Mouse (Mus musculus) kidney, embryonic 15.5 days (tissue): ENCODE measurements around the gene Sntb2. TPM values are rescaled to one million over a fixed set of nuclear protein-coding genes. Genes with fewer than 3 reads are reported as not detected.

Source experiments
- ATAC-seq: fragments of 200-750 bp; cut with Nextera tagmentation; replicated peaks from 2 replicates; pipeline ENCODE4 v1.8.0; 2017; ENCODE audit warnings: moderate TSS enrichment; ENCODE audit not compliant: low FRiP score
- H3K27ac ChIP-seq: fragments of 300-500 bp; sonication (generic); 2 replicates; pipeline ENCODE4 v1.5.1; 2015; ENCODE audit warnings: mild to moderate bottlenecking, inconsistent platforms
- H3K27me3 ChIP-seq: fragments of 300-500 bp; sonication (generic); 2 replicates; pipeline ENCODE4 v1.6.1; 2015; ENCODE audit warnings: inconsistent platforms
- H3K36me3 ChIP-seq: fragments of 300-500 bp; sonication (generic); 2 replicates; pipeline ENCODE4 v1.6.1; 2015; ENCODE audit warnings: inconsistent platforms
- H3K4me1 ChIP-seq: fragments of 300-500 bp; sonication (generic); 2 replicates; pipeline ENCODE4 v1.6.1; 2015; ENCODE audit warnings: inconsistent platforms
- H3K4me2 ChIP-seq: fragments of 300-500 bp; sonication (generic); 2 replicates; pipeline ENCODE4 v1.6.1; 2015; ENCODE audit warnings: moderate library complexity, mild to moderate bottlenecking, inconsistent platforms
- H3K4me3 ChIP-seq: fragments of 300-500 bp; sonication (generic); replicated peaks from 2 replicates; pipeline ENCODE4 v1.5.1; 2015; ENCODE audit warnings: mild to moderate bottlenecking, inconsistent platforms
- H3K9ac ChIP-seq: fragments of 300-500 bp; sonication (generic); 2 replicates; pipeline ENCODE4 v1.6.1; 2015; ENCODE audit warnings: mild to moderate bottlenecking, inconsistent platforms
- H3K9me3 ChIP-seq: fragments of 300-500 bp; sonication (generic); replicated peaks from 2 replicates; pipeline ENCODE4 v1.6.1; 2016; ENCODE audit warnings: inconsistent platforms
- WGBS: fragments of 180-500 bp; shearing (Covaris S2); methylation state at CpG from one replicate; pipeline ENCODE4 v1.1.7; 2015; ENCODE audit warnings: mixed read lengths; 5-methylcytosine and 5-hydroxymethylcytosine counted together
- polyA plus RNA-seq: library from polyadenylated mRNA; unstranded; fragments of >200 nt; fragmentation: Nextera tagmentation; extraction: Ambion mirVana; gene quantifications from 2 replicates; pipeline ENCODE4 v1.2.1, GENCODE M21; 2015

Gene Sntb2
- polyA plus RNA-seq, 1 experiment from 2014 or later = 16.4 TPM

- no peak overlapping the region for H3K9ac ChIP-seq
- H3K27me3 ChIP-seq = no peaks in the 10 kb centered on the region
- WGBS = 77% methylated on average over 16 of the region's 16 CpGs
- H3K4me2 ChIP-seq = no peak overlapping the region
- peaks cover 40% of the 10 kb centered on the region for H3K4me1 ChIP-seq
- ATAC-seq = no peak
- no peak overlapping the region for H3K4me3 ChIP-seq
- H3K9me3 ChIP-seq = no peaks in the 10 kb centered on the region
- H3K27ac ChIP-seq = no peak overlapping the region
- H3K36me3 ChIP-seq = no peaks in the 10 kb centered on the region
These were observed 1.1 kb upstream of the Sntb2 start for GRCm38 (mm10) chr8:106934226-106934977.

GRCm38 (mm10) chr8:106935899-106936477, 438 bp downstream of the Sntb2 start:
- Histone ChIP-seq H3K36me3 (no peaks in the 10 kb centered on the region), H3K9me3 (no peaks in the 10 kb centered on the region), H3K27ac (peak overlapping the region; percentile 94), H3K9ac (peak overlapping the region; percentile 96), H3K4me1 (peaks cover 40% of the 10 kb centered on the region), H3K27me3 (no peaks in the 10 kb centered on the region), H3K4me3 (peak overlapping the region; percentile 94), H3K4me2 (peak overlapping the region; percentile 84)
- ATAC-seq = peak; percentile 65
- under 1% methylated on average over 72 of the region's 76 CpGs for WGBS

GRCm38 (mm10) chr8:106936478-106937051, 1.0 kb downstream of the Sntb2 start:
- Histone ChIP-seq H3K9ac (peak overlapping the region; percentile 96), H3K36me3 (no peaks in the 10 kb centered on the region), H3K4me3 (peak overlapping the region; percentile 94), H3K9me3 (no peaks in the 10 kb centered on the region), H3K27me3 (no peaks in the 10 kb centered on the region), H3K27ac (peak overlapping the region; percentile 94), H3K4me1 (peaks cover 40% of the 10 kb centered on the region), H3K4me2 (peak overlapping the region; percentile 84)
- peak; percentile 30 for ATAC-seq
- WGBS = under 1% methylated on average over 26 of the region's 26 CpGs

- H3K36me3 ChIP-seq = no peaks in the 10 kb centered on the region
- H3K4me3 ChIP-seq = peak overlapping the region; percentile 94
- H3K4me1 ChIP-seq = peaks cover 39% of the 10 kb centered on the region
- no peak for ATAC-seq
- H3K9ac ChIP-seq = peak overlapping the region; percentile 96
- 21% methylated on average over 14 of the region's 14 CpGs for WGBS
- H3K27ac ChIP-seq = peak overlapping the region; percentile 94
- no peaks in the 10 kb centered on the region for H3K9me3 ChIP-seq
- H3K27me3 ChIP-seq = no peaks in the 10 kb centered on the region
- H3K4me2 ChIP-seq = peak overlapping the region; percentile 84
These were observed 1.7 kb downstream of the Sntb2 start for GRCm38 (mm10) chr8:106937081-106937800.

- Histone ChIP-seq H3K4me1 (peaks cover 26% of the 10 kb centered on the region), H3K4me2 (no peak overlapping the region), H3K36me3 (no peaks in the 10 kb centered on the region), H3K4me3 (no peak overlapping the region), H3K27me3 (no peaks in the 10 kb centered on the region), H3K27ac (no peak overlapping the region), H3K9ac (no peak overlapping the region), H3K9me3 (no peaks in the 10 kb centered on the region)
- no peak for ATAC-seq
- 82% methylated on average over 3 of the region's 3 CpGs for WGBS
These were observed 6.3 kb downstream of the Sntb2 start for GRCm38 (mm10) chr8:106941806-106942205.

DNA sequence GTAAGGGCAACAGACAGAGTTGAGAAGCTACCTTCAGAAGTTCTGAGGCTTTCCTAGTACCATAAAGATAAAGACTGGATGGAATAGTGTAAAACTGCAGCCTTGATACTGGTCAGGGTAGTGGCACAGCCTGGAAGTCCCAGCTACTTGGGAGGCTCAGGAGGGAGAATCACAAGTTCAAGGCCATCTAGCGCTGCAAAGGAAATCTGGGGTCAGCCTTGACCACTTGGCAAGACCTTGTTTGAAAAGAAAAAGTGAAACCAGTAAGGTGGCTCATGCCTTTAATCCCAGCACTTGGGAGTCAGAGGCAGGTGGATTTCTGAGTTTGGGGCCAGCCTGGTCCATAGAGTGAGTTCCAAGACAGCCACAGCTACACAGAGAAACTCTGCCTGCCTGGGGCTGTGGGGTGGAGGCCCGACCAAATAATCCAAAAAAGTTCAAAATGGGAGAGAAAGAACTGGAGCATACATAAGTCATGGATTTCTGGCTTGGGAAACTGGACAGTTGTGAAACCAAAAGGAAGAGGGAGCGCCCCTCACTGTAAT, 8.4 kb downstream of the Sntb2 start:
- no peak for ATAC-seq
- H3K4me1 ChIP-seq = 0 out of 2 replicates have a peak, but pooled peaks cover 12% of the 10 kb centered on the region
- no peak overlapping the region for H3K27ac ChIP-seq
- no peaks in the 10 kb centered on the region for H3K9me3 ChIP-seq
- no peak overlapping the region for H3K9ac ChIP-seq
- no peaks in the 10 kb centered on the region for H3K36me3 ChIP-seq
- no peaks in the 10 kb centered on the region for H3K27me3 ChIP-seq
- 87% methylated on average over 3 of the region's 3 CpGs for WGBS
- no peak overlapping the region for H3K4me3 ChIP-seq
- no peak overlapping the region for H3K4me2 ChIP-seq

DNA sequence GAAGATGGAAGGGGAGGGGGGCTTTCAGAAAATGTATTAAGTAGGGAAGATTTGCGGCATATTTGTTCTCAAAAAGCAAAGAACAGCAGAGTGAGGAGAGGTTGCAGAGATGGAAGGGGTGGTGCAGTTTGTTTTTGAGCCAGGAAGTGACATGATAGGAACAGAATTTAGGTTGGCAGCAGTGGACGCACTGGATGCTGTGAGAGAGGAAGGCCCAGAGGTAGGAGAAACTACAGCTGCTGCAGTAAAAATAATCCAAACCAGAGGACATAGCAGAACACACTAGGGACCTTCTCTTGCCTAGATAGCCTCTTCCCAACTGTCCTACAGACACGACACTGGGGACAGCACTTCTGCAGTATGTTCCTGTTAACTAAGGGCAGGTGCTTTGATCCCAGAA, 9.2 kb downstream of the Sntb2 start:
- no peak for ATAC-seq
- H3K4me2 ChIP-seq = no peak overlapping the region
- no peaks in the 10 kb centered on the region for H3K27me3 ChIP-seq
- 47% methylated on average over 3 of the region's 3 CpGs for WGBS
- H3K36me3 ChIP-seq = no peaks in the 10 kb centered on the region
- H3K27ac ChIP-seq = no peak overlapping the region
- H3K4me1 ChIP-seq = 0 out of 2 replicates have a peak, but pooled peaks cover 5% of the 10 kb centered on the region
- H3K9ac ChIP-seq = no peak overlapping the region
- H3K4me3 ChIP-seq = no peak overlapping the region
- no peaks in the 10 kb centered on the region for H3K9me3 ChIP-seq

DNA sequence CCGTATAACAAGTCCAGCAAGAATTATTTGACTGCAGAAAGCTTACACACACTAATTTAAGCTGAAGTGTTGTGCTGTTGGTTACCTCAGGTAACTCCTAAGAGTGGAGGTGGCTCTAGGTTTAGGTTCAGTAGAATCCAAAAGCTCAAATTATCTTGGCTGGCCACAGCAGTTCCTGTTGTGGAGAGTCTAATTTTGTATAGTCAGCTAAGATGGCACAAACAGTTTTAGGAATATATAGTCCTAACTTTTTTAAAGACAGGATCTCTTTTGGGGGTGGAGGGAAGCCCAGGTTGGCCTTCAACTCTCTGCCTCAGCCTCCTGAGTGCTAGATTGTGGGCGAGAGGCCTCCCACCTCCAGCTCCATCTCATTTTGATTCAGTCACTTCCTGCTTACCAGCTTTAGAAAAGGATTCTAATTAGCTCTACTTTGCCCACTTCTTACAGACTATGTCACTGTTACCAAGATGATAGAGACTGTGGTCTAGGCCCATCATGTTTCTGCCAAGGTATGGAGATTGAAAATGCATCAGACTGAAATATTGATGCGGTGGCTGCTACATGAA, 13.2 kb downstream of the Sntb2 start:
- ATAC-seq = no peak
- no peaks in the 10 kb centered on the region for H3K9me3 ChIP-seq
- H3K27ac ChIP-seq = no peak overlapping the region
- no peaks in the 10 kb centered on the region for H3K27me3 ChIP-seq
- 83% methylated on average over 3 of the region's 3 CpGs for WGBS
- no peaks in the 10 kb centered on the region for H3K36me3 ChIP-seq
- H3K4me2 ChIP-seq = no peak overlapping the region
- 0 out of 2 replicates have a peak, but pooled peaks cover 4% of the 10 kb centered on the region for H3K4me1 ChIP-seq
- no peak overlapping the region for H3K4me3 ChIP-seq
- no peak overlapping the region for H3K9ac ChIP-seq

GRCm38 (mm10) chr8:106951707-106952106, 16.2 kb downstream of the Sntb2 start:
- no peak overlapping the region for H3K4me2 ChIP-seq
- 60% methylated on average over 4 of the region's 4 CpGs for WGBS
- no peaks in the 10 kb centered on the region for H3K4me1 ChIP-seq
- no peak overlapping the region for H3K27ac ChIP-seq
- H3K36me3 ChIP-seq = peaks cover 7% of the 10 kb centered on the region; the same call in 1 of the 2 replicates
- no peaks in the 10 kb centered on the region for H3K9me3 ChIP-seq
- no peak overlapping the region for H3K4me3 ChIP-seq
- no peak for ATAC-seq
- H3K9ac ChIP-seq = no peak overlapping the region
- no peaks in the 10 kb centered on the region for H3K27me3 ChIP-seq

GRCm38 (mm10) chr8:106953571-106953970, 18.0 kb downstream of the Sntb2 start:
- ATAC-seq = no peak
- no peaks in the 10 kb centered on the region for H3K4me1 ChIP-seq
- H3K4me3 ChIP-seq = no peak overlapping the region
- WGBS = 85% methylated on average over 4 of the region's 4 CpGs
- no peaks in the 10 kb centered on the region for H3K9me3 ChIP-seq
- H3K9ac ChIP-seq = no peak overlapping the region
- H3K36me3 ChIP-seq = peaks cover 11% of the 10 kb centered on the region; the same call in 1 of the 2 replicates
- no peak overlapping the region for H3K4me2 ChIP-seq
- no peak overlapping the region for H3K27ac ChIP-seq
- H3K27me3 ChIP-seq = no peaks in the 10 kb centered on the region

DNA sequence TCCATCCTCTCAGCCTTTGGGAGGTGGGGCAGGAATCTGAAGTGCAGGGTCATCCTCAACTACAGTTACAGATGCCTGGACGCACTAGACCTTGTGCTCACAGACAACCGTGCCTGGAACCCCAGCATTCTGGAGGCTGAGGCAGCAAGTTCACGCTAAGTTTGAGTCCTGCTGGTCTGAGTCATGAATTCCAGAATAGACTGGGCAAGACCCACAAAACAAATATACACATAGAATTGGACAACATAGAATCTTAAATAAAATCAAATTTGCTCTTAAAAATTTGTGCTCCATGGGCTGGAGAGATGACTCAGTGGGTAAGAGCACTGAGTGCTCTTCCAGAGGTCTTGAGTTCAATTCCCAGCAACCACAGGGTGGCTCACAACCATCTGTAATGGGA, 21.5 kb downstream of the Sntb2 start:
- WGBS = 91% methylated on average over 3 of the region's 3 CpGs
- H3K9ac ChIP-seq = no peak overlapping the region

More for the DNA sequence above, 21.5 kb downstream of the Sntb2 start:
- no peak overlapping the region for H3K4me2 ChIP-seq
- no peak for ATAC-seq
- H3K9me3 ChIP-seq = no peaks in the 10 kb centered on the region
- no peak overlapping the region for H3K4me3 ChIP-seq
- H3K27ac ChIP-seq = no peak overlapping the region
- no peaks in the 10 kb centered on the region for H3K27me3 ChIP-seq
- peaks cover 11% of the 10 kb centered on the region; the same call in 1 of the 2 replicates for H3K36me3 ChIP-seq
- no peaks in the 10 kb centered on the region for H3K4me1 ChIP-seq
